Mouse (Mus musculus) stomach, embryonic 15.5 days (tissue): Measurements from ENCODE around the gene Ifi27l2a. TPM values are rescaled to one million over a fixed set of nuclear protein-coding genes. Genes with fewer than 3 reads are reported as not detected.
"Not testable (repeated sequence)": the region's sequence is repeated elsewhere in the genome, so short reads cannot be mapped to it uniquely, and the experiment has no call there.

Source experiments
- ATAC-seq: fragments of 200-750 bp; cut with Nextera tagmentation; 2 replicates; pipeline ENCODE4 v1.8.0; 2017; ENCODE audit warnings: low read depth, moderate number of reproducible peaks, moderate TSS enrichment; ENCODE audit not compliant: insufficient read depth, low FRiP score
- H3K27ac ChIP-seq: fragments of 300-500 bp; sonication (generic); 2 replicates; pipeline ENCODE4 v1.5.1; 2015; ENCODE audit warnings: mild to moderate bottlenecking, inconsistent platforms
- H3K27me3 ChIP-seq: fragments of 300-500 bp; sonication (generic); replicated peaks from 2 replicates; pipeline ENCODE4 v1.6.1; 2015; ENCODE audit warnings: inconsistent platforms
- H3K36me3 ChIP-seq: fragments of 300-500 bp; sonication (generic); 2 replicates; pipeline ENCODE4 v1.6.1; 2015; ENCODE audit warnings: inconsistent platforms
- H3K4me1 ChIP-seq: fragments of 300-500 bp; sonication (generic); 2 replicates; pipeline ENCODE4 v1.6.1; 2015; ENCODE audit warnings: inconsistent platforms
- H3K4me2 ChIP-seq: fragments of 300-500 bp; sonication (generic); 2 replicates; pipeline ENCODE4 v1.6.1; 2015; ENCODE audit warnings: mild to moderate bottlenecking, inconsistent platforms
- H3K4me3 ChIP-seq: fragments of 300-500 bp; sonication (generic); replicated peaks from 2 replicates; pipeline ENCODE4 v1.5.1; 2015; ENCODE audit warnings: inconsistent platforms
- H3K9ac ChIP-seq: fragments of 300-500 bp; sonication (generic); 2 replicates; pipeline ENCODE4 v1.6.1; 2015; ENCODE audit warnings: inconsistent platforms
- H3K9me3 ChIP-seq: fragments of 300-500 bp; sonication (generic); 2 replicates; pipeline ENCODE4 v1.6.1; 2016; ENCODE audit warnings: inconsistent platforms
- WGBS: fragments of 180-500 bp; shearing (Covaris S2); methylation state at CpG from one replicate; pipeline ENCODE4 v1.1.7; 2015; 5-methylcytosine and 5-hydroxymethylcytosine counted together
- polyA plus RNA-seq: library from polyadenylated mRNA; unstranded; fragments of >200 nt; fragmentation: Nextera tagmentation; extraction: Ambion mirVana; gene quantifications from 2 replicates; pipeline ENCODE4 v1.2.1, GENCODE M21; 2015

Ifi27l2a gene
- 24.8 and 25.2 TPM in 2 replicates for polyA plus RNA-seq

DNA sequence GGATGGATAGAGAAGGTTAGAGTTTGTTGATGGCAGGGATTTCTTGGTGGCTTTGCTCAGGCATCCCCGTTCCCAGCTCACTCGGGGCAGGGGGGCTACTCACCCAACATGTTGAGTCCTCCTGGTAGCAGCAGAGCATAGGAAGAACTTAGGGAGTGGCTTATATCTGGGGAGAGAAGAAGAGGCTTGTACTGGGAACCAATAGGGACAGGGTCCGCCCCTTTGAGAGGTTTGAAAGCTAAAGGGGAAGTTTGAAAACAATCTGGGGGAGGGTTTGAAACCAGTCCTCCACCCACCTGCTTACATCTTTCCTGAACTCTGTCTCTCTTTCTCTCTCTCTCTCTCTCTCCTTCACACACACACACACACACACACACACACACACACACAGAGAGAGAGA lies at the start of gene Ifi27l2a:
Gene Ifi27l2a, minus strand, starts transcription at position 157 of the 400 bp plus-strand sequence.
- Histone ChIP-seq H3K9me3 (no peaks in the 10 kb centered on the region), H3K4me2 (no peak within 1 kb of the TSS; the same call in 1 of the 2 replicates), H3K27ac (no peak within 1 kb of the TSS), H3K27me3 (no peaks in the 10 kb centered on the region), H3K4me3 (no peak within 1 kb of the TSS), H3K36me3 (no peaks in the 10 kb centered on the region), H3K9ac (no peak within 1 kb of the TSS), H3K4me1 (no peaks in the 10 kb centered on the region)
- 50% methylated on average over 3 of the region's 3 CpGs for WGBS
- ATAC-seq: no peak

DNA sequence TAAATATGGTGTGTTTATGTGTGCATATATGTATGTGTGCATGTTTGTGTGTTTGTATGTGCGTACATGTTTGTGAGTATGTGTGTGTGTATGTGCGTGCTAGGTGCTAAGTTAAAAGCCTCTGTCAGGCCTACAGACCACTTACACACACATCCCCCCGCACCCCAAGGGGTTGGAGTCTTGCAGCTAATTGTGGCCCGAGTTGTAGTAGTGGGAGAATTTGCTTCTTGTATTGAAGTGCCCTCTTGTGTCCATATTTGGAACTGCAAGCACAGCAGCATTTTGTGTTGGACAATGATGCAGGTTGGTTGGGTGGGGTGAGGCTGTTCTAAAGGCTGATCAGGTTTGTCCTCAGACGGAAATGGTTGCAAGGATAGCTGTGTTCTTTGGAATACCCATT lies 49.3 kb upstream of the Ifi27l2a start:
- ATAC-seq: no peak; the same call in 1 of the 2 replicates
- no peaks in the 10 kb centered on the region for H3K9me3 ChIP-seq
- no peaks in the 10 kb centered on the region for H3K36me3 ChIP-seq
- no peak overlapping the region for H3K4me3 ChIP-seq
- 33% methylated on average over 5 of the region's 5 CpGs for WGBS
- no peak overlapping the region for H3K27ac ChIP-seq
- no peaks in the 10 kb centered on the region for H3K27me3 ChIP-seq
- H3K4me1 ChIP-seq: no peaks in the 10 kb centered on the region
- H3K4me2 ChIP-seq: no peak overlapping the region
- no peak overlapping the region for H3K9ac ChIP-seq

GRCm38 (mm10) chr12:103491091-103491730 lies 47.7 kb upstream of the Ifi27l2a start:
- WGBS: 58% methylated on average over 3 of the region's 3 CpGs
- H3K9ac ChIP-seq: no peak overlapping the region
- no peak for ATAC-seq
- H3K4me2 ChIP-seq: no peak overlapping the region
- no peaks in the 10 kb centered on the region for H3K9me3 ChIP-seq
- no peaks in the 10 kb centered on the region for H3K27me3 ChIP-seq
- no peaks in the 10 kb centered on the region for H3K4me1 ChIP-seq
- no peak overlapping the region for H3K4me3 ChIP-seq
- H3K27ac ChIP-seq: no peak overlapping the region
- no peaks in the 10 kb centered on the region for H3K36me3 ChIP-seq

- ATAC-seq: no peak
- H3K4me1 ChIP-seq: no peaks in the 10 kb centered on the region
- H3K9me3 ChIP-seq: no peaks in the 10 kb centered on the region
- H3K9ac ChIP-seq: no peak overlapping the region
- H3K4me3 ChIP-seq: no peak overlapping the region
- 67% methylated on average over 2 of the region's 2 CpGs for WGBS
- H3K27me3 ChIP-seq: no peaks in the 10 kb centered on the region
- no peak overlapping the region for H3K27ac ChIP-seq
- H3K36me3 ChIP-seq: no peaks in the 10 kb centered on the region
- no peak overlapping the region for H3K4me2 ChIP-seq
Observed at GRCm38 (mm10) chr12:103487750-103488149, 44.3 kb upstream of the Ifi27l2a start.

DNA sequence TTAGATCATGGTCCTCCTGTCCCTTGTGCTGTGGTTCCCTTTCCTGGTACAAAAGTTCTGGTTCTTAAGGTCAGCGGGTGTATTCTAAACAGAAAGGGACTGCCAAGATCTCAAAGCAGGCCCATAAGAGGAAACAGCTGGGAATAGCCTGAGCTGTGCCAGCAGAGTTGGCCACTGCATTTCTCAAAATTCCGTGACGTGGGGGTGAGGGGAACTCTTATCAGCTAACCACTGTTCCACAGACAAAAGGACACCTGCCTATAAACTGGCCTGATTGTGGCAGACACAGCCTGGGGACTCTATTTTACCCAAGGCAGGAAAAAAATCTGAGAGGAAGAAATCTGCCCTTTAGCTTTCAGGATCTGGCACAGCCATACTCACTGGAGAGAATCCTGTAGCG lies 43.8 kb upstream of the Ifi27l2a start:
- 49% methylated on average over 4 of the region's 4 CpGs for WGBS

DNA sequence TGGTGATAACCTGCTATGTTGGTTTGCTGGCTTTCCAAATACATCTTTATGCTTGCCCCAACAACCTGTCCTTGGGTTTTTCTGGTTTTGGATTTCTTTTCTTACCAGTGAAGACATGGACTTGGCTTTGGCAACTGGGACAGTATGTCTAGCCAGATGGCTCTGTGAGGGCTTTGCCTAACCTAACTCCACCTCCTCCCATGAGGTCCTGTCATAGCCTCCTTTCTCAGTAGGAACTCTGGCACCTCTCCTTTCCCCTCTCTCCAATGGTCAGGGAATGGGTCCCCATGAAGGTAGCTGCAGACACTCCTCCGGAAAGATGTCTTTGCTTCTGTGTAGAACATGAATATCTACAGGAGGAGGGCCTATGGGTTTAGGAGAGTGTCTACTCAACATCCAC lies 43.2 kb upstream of the Ifi27l2a start:
- Histone ChIP-seq H3K9me3 (no peaks in the 10 kb centered on the region), H3K9ac (no peak overlapping the region), H3K4me1 (no peaks in the 10 kb centered on the region), H3K27me3 (no peaks in the 10 kb centered on the region), H3K36me3 (no peaks in the 10 kb centered on the region), H3K27ac (no peak overlapping the region), H3K4me3 (no peak overlapping the region), H3K4me2 (no peak overlapping the region)
- 89% methylated on average over 1 of the region's 1 CpGs for WGBS
- ATAC-seq: no peak

More for the DNA sequence above, 43.8 kb upstream of the Ifi27l2a start:
- Histone ChIP-seq H3K9ac (no peak overlapping the region), H3K4me2 (no peak overlapping the region), H3K4me3 (no peak overlapping the region), H3K27me3 (no peaks in the 10 kb centered on the region), H3K27ac (no peak overlapping the region), H3K36me3 (no peaks in the 10 kb centered on the region), H3K9me3 (no peaks in the 10 kb centered on the region), H3K4me1 (no peaks in the 10 kb centered on the region)
- no peak for ATAC-seq

DNA sequence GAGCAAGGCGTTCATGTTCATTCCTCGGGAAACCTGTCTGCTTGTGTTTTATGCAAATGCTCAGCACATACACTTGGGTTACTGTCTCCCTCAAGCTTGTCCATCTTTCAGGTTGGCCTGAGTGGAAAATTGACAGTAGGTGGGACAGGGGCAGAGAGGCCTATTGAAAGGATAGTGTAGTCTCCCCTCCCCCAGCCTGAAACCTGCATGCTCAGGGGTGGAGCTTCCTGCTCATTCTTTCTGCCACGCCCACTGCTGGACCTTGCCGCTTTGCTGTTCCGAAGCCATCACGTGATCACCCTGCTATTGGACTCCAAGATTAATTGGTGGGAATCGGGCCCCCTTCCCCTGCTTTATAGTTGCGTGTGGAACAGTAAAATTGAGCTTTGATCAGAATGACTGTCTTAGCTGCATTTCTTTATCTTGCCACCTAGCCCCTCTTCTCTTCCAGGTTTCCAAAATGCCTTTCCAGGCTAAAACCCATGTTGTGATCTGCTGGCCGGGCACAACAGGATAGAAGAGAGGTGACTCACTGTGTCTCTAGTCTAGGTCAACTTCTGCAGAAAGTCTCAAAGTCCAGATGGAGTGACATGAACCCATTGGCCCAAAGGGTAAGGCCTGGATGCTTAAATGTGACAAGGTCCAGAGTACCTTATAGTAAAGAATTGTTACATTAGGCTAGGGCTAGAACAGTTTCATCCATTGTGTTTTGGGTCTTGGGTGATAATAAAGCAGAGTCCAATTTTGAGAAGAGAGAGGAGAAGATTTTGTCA lies 40.9 kb upstream of the Ifi27l2a start:
- H3K4me2 ChIP-seq, H3K27ac ChIP-seq, H3K4me3 ChIP-seq, ATAC-seq, H3K27me3 ChIP-seq, H3K4me1 ChIP-seq, H3K9me3 ChIP-seq, H3K36me3 ChIP-seq, H3K9ac ChIP-seq: not testable (repeated sequence)
- 49% methylated on average over 9 of the region's 9 CpGs for WGBS

GRCm38 (mm10) chr12:103482781-103483180 lies 39.3 kb upstream of the Ifi27l2a start:
- no peak overlapping the region for H3K27ac ChIP-seq
- no peak for ATAC-seq
- 72% methylated on average over 2 of the region's 2 CpGs for WGBS

GRCm38 (mm10) chr12:103481671-103482070 lies 38.2 kb upstream of the Ifi27l2a start:
- H3K4me1 ChIP-seq: no peaks in the 10 kb centered on the region
- no peaks in the 10 kb centered on the region for H3K9me3 ChIP-seq
- H3K9ac ChIP-seq: no peak overlapping the region
- no peaks in the 10 kb centered on the region for H3K27me3 ChIP-seq
- no peak overlapping the region for H3K4me3 ChIP-seq
- 77% methylated on average over 5 of the region's 5 CpGs for WGBS
- H3K4me2 ChIP-seq: no peak overlapping the region
- H3K27ac ChIP-seq: no peak overlapping the region
- no peaks in the 10 kb centered on the region for H3K36me3 ChIP-seq
- no peak for ATAC-seq

More at GRCm38 (mm10) chr12:103482781-103483180, 39.3 kb upstream of the Ifi27l2a start:
- Histone ChIP-seq H3K9ac (no peak overlapping the region), H3K4me2 (no peak overlapping the region), H3K27me3 (no peaks in the 10 kb centered on the region), H3K4me1 (no peaks in the 10 kb centered on the region), H3K36me3 (no peaks in the 10 kb centered on the region), H3K4me3 (no peak overlapping the region), H3K9me3 (no peaks in the 10 kb centered on the region)

- H3K27ac ChIP-seq: no peak overlapping the region
- WGBS: 55% methylated on average over 7 of the region's 7 CpGs
- no peak for ATAC-seq
Observed at GRCm38 (mm10) chr12:103477461-103478015, 34.1 kb upstream of the Ifi27l2a start.

GRCm38 (mm10) chr12:103476779-103477389 lies 33.4 kb upstream of the Ifi27l2a start:
- Histone ChIP-seq H3K36me3 (no peaks in the 10 kb centered on the region), H3K27me3 (no peaks in the 10 kb centered on the region), H3K27ac (no peak overlapping the region), H3K4me3 (no peak overlapping the region), H3K9me3 (no peaks in the 10 kb centered on the region), H3K4me1 (no peaks in the 10 kb centered on the region), H3K9ac (no peak overlapping the region), H3K4me2 (no peak overlapping the region)
- no peak for ATAC-seq
- 75% methylated on average over 1 of the region's 1 CpGs for whole genome bisulfite sequencing

More at GRCm38 (mm10) chr12:103477461-103478015, 34.1 kb upstream of the Ifi27l2a start:
- H3K27me3 ChIP-seq: no peaks in the 10 kb centered on the region
- no peak overlapping the region for H3K4me3 ChIP-seq
- no peak overlapping the region for H3K4me2 ChIP-seq
- no peaks in the 10 kb centered on the region for H3K4me1 ChIP-seq
- no peaks in the 10 kb centered on the region for H3K9me3 ChIP-seq
- no peak overlapping the region for H3K9ac ChIP-seq
- H3K36me3 ChIP-seq: no peaks in the 10 kb centered on the region

- H3K36me3 ChIP-seq: no peaks in the 10 kb centered on the region
- no peak overlapping the region for H3K27ac ChIP-seq
- 34% methylated on average over 2 of the region's 2 CpGs for WGBS
- no peak overlapping the region for H3K9ac ChIP-seq
- H3K4me3 ChIP-seq: no peak overlapping the region
- H3K27me3 ChIP-seq: no peaks in the 10 kb centered on the region
- H3K4me1 ChIP-seq: no peaks in the 10 kb centered on the region
- ATAC-seq: no peak
- no peak overlapping the region for H3K4me2 ChIP-seq
- H3K9me3 ChIP-seq: no peaks in the 10 kb centered on the region
Observed at GRCm38 (mm10) chr12:103474481-103474880, 31.0 kb upstream of the Ifi27l2a start.
